Mouse (Mus musculus) MEL (cell line): ENCODE results near the gene Edf1. TPM values are rescaled to one million over a fixed set of nuclear protein-coding genes. Genes with fewer than 3 reads are reported as not detected.
A peak's percentile ranks its signal among the peaks of the same experiment; 100 is the strongest.

Experiments used
- DNase-seq: peaks from one replicate; pipeline ENCODE4 v3.0.0; 2011; ENCODE audit warnings: low read depth, low spot score
- H3K27ac ChIP-seq: 2 replicates; pipeline ENCODE4 v1.5.1; 2012; ENCODE audit warnings: low read depth, mild to moderate bottlenecking, control low read depth, low read length, moderate library complexity; ENCODE audit not compliant: control insufficient read depth
- H3K27me3 ChIP-seq, 2 experiments: fragments of 150-350 bp in 1 of 2; sonication (generic) in 1 of 2; 2 replicates each; pipeline ENCODE4 v1.6.1; 2012; ENCODE audit warnings: low read length in 2 of 2, mild to moderate bottlenecking in 2 of 2, improper control_type of control experiment in 1 of 2, moderate library complexity in 1 of 2; ENCODE audit not compliant: insufficient read depth in 2 of 2, control insufficient read depth in 1 of 2
- H3K36me3 ChIP-seq, 2 experiments: 2 replicates each; pipeline ENCODE4 v1.6.1; 2012 to 2014; ENCODE audit warnings: low read length in 2 of 2, improper control_type of control experiment in 1 of 2, inconsistent platforms in 1 of 2, mild to moderate bottlenecking in 1 of 2; ENCODE audit not compliant: insufficient read depth in 2 of 2, control insufficient read depth in 1 of 2
- H3K4me1 ChIP-seq, 2 experiments: fragments of 150-350 bp in 1 of 2; sonication (generic) in 1 of 2; 2 replicates each; pipeline ENCODE4 v1.6.1; 2012; ENCODE audit warnings: low read length in 2 of 2, improper control_type of control experiment in 1 of 2, mild to moderate bottlenecking in 1 of 2; ENCODE audit not compliant: insufficient read depth in 2 of 2, control insufficient read depth in 1 of 2
- H3K4me3 ChIP-seq, 2 experiments: fragments of 150-350 bp in 1 of 2; sonication (generic) in 1 of 2; 2 replicates each; pipeline ENCODE4 v1.5.1; 2012; ENCODE audit warnings: low read depth in 2 of 2, low read length in 2 of 2, mild to moderate bottlenecking in 2 of 2, moderate library complexity in 2 of 2, control low read depth in 1 of 2, improper control_type of control experiment in 1 of 2; ENCODE audit not compliant: control insufficient read depth in 1 of 2, insufficient read depth in 1 of 2
- H3K79me2 ChIP-seq: 2 replicates; pipeline ENCODE4 v1.6.1; 2012; ENCODE audit warnings: mild to moderate bottlenecking, low read length, moderate library complexity; ENCODE audit not compliant: control insufficient read depth, poor library complexity, insufficient read depth
- H3K9ac ChIP-seq: 2 replicates; pipeline ENCODE4 v1.6.1; 2012; ENCODE audit warnings: low read depth, mild to moderate bottlenecking, control low read depth, low read length, moderate library complexity; ENCODE audit not compliant: control insufficient read depth, poor library complexity, severe bottlenecking
- H3K9me3 ChIP-seq: fragments of 150-350 bp; sonication (generic); replicated peaks from 2 replicates; pipeline ENCODE4 v1.6.1; 2012; ENCODE audit warnings: mild to moderate bottlenecking, low read length, improper control_type of control experiment, moderate library complexity; ENCODE audit not compliant: insufficient read depth
- CTCF ChIP-seq, 3 experiments: IDR thresholded peaks in 2 of 3; conservative IDR thresholded peaks in 1 of 3; 2 replicates each; pipeline ENCODE4 v1.5.1; 2011 to 2012; ENCODE audit warnings: low read length in 3 of 3, low read depth in 2 of 3, mild to moderate bottlenecking in 2 of 3, improper control_type of control experiment in 1 of 3, inconsistent platforms in 1 of 3, mixed read lengths in 1 of 3, moderate library complexity in 1 of 3; ENCODE audit not compliant: control insufficient read depth in 1 of 3, insufficient read depth in 1 of 3, poor library complexity in 1 of 3, severe bottlenecking in 1 of 3
- ELF1 ChIP-seq: IDR thresholded peaks from 2 replicates; pipeline ENCODE4 v1.6.1; 2014; ENCODE audit warnings: low read depth, mild to moderate bottlenecking, inconsistent platforms, low read length, improper control_type of control experiment, moderate library complexity
- EP300 ChIP-seq, 2 experiments: IDR thresholded peaks; 2 replicates each; pipeline ENCODE4 v1.6.1; 2011; ENCODE audit warnings: improper control_type of control experiment in 2 of 2, low read length in 2 of 2, low read depth in 1 of 2, mild to moderate bottlenecking in 1 of 2
- ETS1 ChIP-seq: IDR thresholded peaks from 2 replicates; pipeline ENCODE4 v1.6.1; 2012; ENCODE audit warnings: low read depth, mild to moderate bottlenecking, inconsistent platforms, low read length, improper control_type of control experiment, moderate library complexity
- GATA1 ChIP-seq: IDR thresholded peaks from 2 replicates; pipeline ENCODE4 v1.6.1; 2011; ENCODE audit warnings: low read depth, low read length, improper control_type of control experiment
- HCFC1 ChIP-seq: IDR thresholded peaks from 2 replicates; pipeline ENCODE4 v1.6.1; 2012; ENCODE audit warnings: low read depth, mild to moderate bottlenecking, inconsistent platforms, low read length, improper control_type of control experiment, moderate library complexity
- KAT2A ChIP-seq: conservative IDR thresholded peaks from 2 replicates; pipeline ENCODE4 v1.6.1; 2012; ENCODE audit warnings: low read depth, low read length, improper control_type of control experiment, inconsistent platforms
- MAFK ChIP-seq: IDR thresholded peaks from 2 replicates; pipeline ENCODE4 v1.6.1; 2011; ENCODE audit warnings: low read depth, mild to moderate bottlenecking, low read length, improper control_type of control experiment, borderline replicate concordance
- MEF2A ChIP-seq: IDR thresholded peaks from 2 replicates; pipeline ENCODE4 v1.6.1; 2014; ENCODE audit warnings: low read depth, mild to moderate bottlenecking, inconsistent platforms, low read length, improper control_type of control experiment; ENCODE audit not compliant: poor library complexity, insufficient replicate concordance, severe bottlenecking; ENCODE audit errors: extremely low read depth
- MXI1 ChIP-seq: IDR thresholded peaks from 2 replicates; pipeline ENCODE4 v1.6.1; 2011; ENCODE audit warnings: mild to moderate bottlenecking, low read depth, low read length, improper control_type of control experiment
- NELFE ChIP-seq: IDR thresholded peaks from 2 replicates; pipeline ENCODE4 v1.6.1; 2011; ENCODE audit warnings: low read depth, low read length, improper control_type of control experiment
- NRF1 ChIP-seq: IDR thresholded peaks from 2 replicates; pipeline ENCODE4 v1.6.1; 2014; ENCODE audit warnings: low read depth, mild to moderate bottlenecking, inconsistent platforms, low read length, improper control_type of control experiment, moderate library complexity; ENCODE audit not compliant: poor library complexity, insufficient read depth, severe bottlenecking
- POLR2A ChIP-seq, 2 experiments: IDR thresholded peaks; 2 replicates each; pipeline ENCODE4 v1.6.1; 2011 to 2012; ENCODE audit warnings: low read length in 2 of 2, mild to moderate bottlenecking in 2 of 2, control low read depth in 1 of 2, improper control_type of control experiment in 1 of 2, low read depth in 1 of 2, moderate library complexity in 1 of 2; ENCODE audit not compliant: control insufficient read depth in 1 of 2, insufficient read depth in 1 of 2, poor library complexity in 1 of 2
- POLR2AphosphoS2 ChIP-seq: IDR thresholded peaks from 2 replicates; pipeline ENCODE4 v1.6.1; 2011; ENCODE audit warnings: low read length, improper control_type of control experiment
- RAD21 ChIP-seq: IDR thresholded peaks from 2 replicates; pipeline ENCODE4 v1.6.1; 2011; ENCODE audit warnings: mild to moderate bottlenecking, low read depth, low read length, improper control_type of control experiment
- SMC3 ChIP-seq: IDR thresholded peaks from 2 replicates; pipeline ENCODE4 v1.6.1; 2011; ENCODE audit warnings: low read depth, low read length, improper control_type of control experiment
- TBP ChIP-seq: IDR thresholded peaks from 2 replicates; pipeline ENCODE4 v1.8.0; 2011; ENCODE audit warnings: low read depth, low read length, improper control_type of control experiment
- TCF12 ChIP-seq: IDR thresholded peaks from 2 replicates; pipeline ENCODE4 v1.6.1; 2014; ENCODE audit warnings: low read depth, mild to moderate bottlenecking, inconsistent platforms, low read length, improper control_type of control experiment, moderate library complexity
- UBTF ChIP-seq: IDR thresholded peaks from 2 replicates; pipeline ENCODE4 v1.6.1; 2012; ENCODE audit warnings: low read depth, mild to moderate bottlenecking, inconsistent platforms, low read length, improper control_type of control experiment, moderate library complexity, borderline replicate concordance; ENCODE audit not compliant: insufficient read depth
- ZC3H11A ChIP-seq: IDR thresholded peaks from 2 replicates; pipeline ENCODE4 v1.6.1; 2012; ENCODE audit warnings: low read depth, mild to moderate bottlenecking, inconsistent platforms, low read length, improper control_type of control experiment
- ZKSCAN1 ChIP-seq: IDR thresholded peaks from 2 replicates; pipeline ENCODE4 v1.6.1; 2012; ENCODE audit warnings: low read depth, mild to moderate bottlenecking, inconsistent platforms, low read length, improper control_type of control experiment, moderate library complexity
- ZMIZ1 ChIP-seq: IDR thresholded peaks from 2 replicates; pipeline ENCODE4 v1.6.1; 2012; ENCODE audit warnings: low read depth, mild to moderate bottlenecking, inconsistent platforms, low read length, improper control_type of control experiment, moderate library complexity
- polyA plus RNA-seq, 2 experiments: library from polyadenylated mRNA; stranded (reverse) in 1 of 2; unstranded in 1 of 2; fragments of >175 nt in 1 of 2; fragments of >200 nt in 1 of 2; gene quantifications; 2 replicates each; pipeline versions ENCODE4 v1.2.1 to v1.2.4; 2012; ENCODE audit warnings: low replicate concordance in 2 of 2, low read depth in 1 of 2; ENCODE audit not compliant: insufficient read length in 2 of 2, insufficient read depth in 1 of 2, missing spikeins in 1 of 2
- total RNA-seq: library from RNA; depleted of rRNA; stranded (reverse); fragments of 300-350 nt; gene quantifications from 2 replicates; pipeline ENCODE4 v1.2.3, GENCODE M21; 2012

The Edf1 gene
- total and polyA plus RNA-seq, 3 experiments = 142 to 318 TPM; not detected in 1

DNA sequence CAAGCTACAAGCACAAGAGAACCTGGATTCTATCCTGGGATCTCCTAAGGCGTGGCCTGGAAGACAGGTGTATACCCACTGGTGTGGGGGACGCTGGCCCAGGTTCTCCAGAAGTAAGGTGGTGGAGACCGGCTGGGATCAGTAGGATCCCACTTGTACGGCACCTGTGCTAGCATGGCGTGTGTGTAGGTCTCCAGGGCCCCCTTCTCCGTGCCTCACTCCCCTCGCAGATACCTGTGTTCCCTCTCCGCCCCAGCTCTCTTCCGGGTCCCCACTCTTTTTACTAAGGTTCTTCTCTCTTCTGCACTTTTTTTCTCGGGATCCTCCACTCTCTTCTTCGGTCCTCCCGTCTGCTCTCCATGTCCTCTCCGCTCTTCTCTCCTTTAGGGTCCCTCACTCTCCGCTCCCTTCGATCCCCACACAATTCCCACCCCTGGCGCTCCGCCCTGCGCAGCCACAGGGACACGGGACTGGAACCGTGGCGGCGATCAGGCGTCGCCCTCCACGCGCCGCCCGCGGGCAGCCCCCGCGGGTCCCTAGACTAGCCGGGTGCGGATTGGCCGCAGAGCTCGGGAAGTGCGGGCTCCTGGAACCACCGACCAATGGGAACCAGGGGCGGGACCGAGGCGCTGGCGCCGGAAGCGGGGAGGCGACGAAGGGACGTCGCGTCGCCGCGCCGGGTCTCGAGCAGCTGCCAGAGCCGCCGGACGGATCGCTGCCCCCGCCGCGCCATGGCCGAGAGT is at the start of gene Edf1 (continued):
- no peak for TF ChIP-seq EP300 (IDR thresholded peaks at IDR 0.05; ENCODE audit: low read depth in 1 of 2, low read length in 2 of 2)
- TF ChIP-seq, all 39 proteins: peak for 18

GRCm38 (mm10) chr2:25509912-25510311 is 47.7 kb upstream of the Edf1 start:
- no peak overlapping the region for H3K27ac ChIP-seq
- H3K9me3 ChIP-seq = no peaks in the 10 kb centered on the region
- no peaks in the 10 kb centered on the region for H3K27me3 ChIP-seq
- H3K9ac ChIP-seq = no peak overlapping the region
- no peak for DNase-seq
- H3K79me2 ChIP-seq = no peaks in the 10 kb centered on the region
- no peak overlapping the region for H3K4me3 ChIP-seq
- no peak for TF ChIP-seq POLR2AphosphoS2
- no peak for TF ChIP-seq HCFC1
- peak; percentile 45 for TF ChIP-seq SMC3
- no peak for TF ChIP-seq ZMIZ1
- TF ChIP-seq UBTF = no peak
- TF ChIP-seq ZKSCAN1 = no peak
- TF ChIP-seq TCF12 = no peak
- no peak for TF ChIP-seq POLR2A (IDR thresholded peaks at IDR 0.05; ENCODE audit: control insufficient read depth in 1 of 2, insufficient read depth in 1 of 2, low read depth in 1 of 2, low read length in 2 of 2, poor library complexity in 1 of 2)
- peak; percentile 23; the same call in 1 of the 2 replicates for TF ChIP-seq ZC3H11A
- no peak for TF ChIP-seq TBP
- TF ChIP-seq MAFK = no peak
- no peak for TF ChIP-seq ELF1
- TF ChIP-seq KAT2A = no peak
- no peak for TF ChIP-seq MXI1
- TF ChIP-seq CTCF (IDR thresholded peaks at IDR 0.05 in 2 of 3, conservative IDR thresholded peaks at IDR 0.05 in 1 of 3; ENCODE audit: control insufficient read depth in 1 of 3, insufficient read depth in 1 of 3, low read depth in 2 of 3, low read length in 3 of 3, poor library complexity in 1 of 3, severe bottlenecking in 1 of 3) = peak; percentile 24 to 54 (median 51)
- no peak for TF ChIP-seq NELFE
- no peak for TF ChIP-seq NRF1
- no peak for TF ChIP-seq MEF2A
- no peak for TF ChIP-seq EP300 (IDR thresholded peaks at IDR 0.05; ENCODE audit: low read depth in 1 of 2, low read length in 2 of 2)
- TF ChIP-seq ETS1 = no peak
- TF ChIP-seq GATA1 = no peak
- peak; percentile 54 for TF ChIP-seq RAD21
- TF ChIP-seq, all 39 proteins: peak for 4
- Histone ChIP-seq H3K36me3 (no peaks in the 10 kb centered on the region), H3K4me1 (no peaks in the 10 kb centered on the region)
